Mouse (Mus musculus) neural tube, embryonic 10.5 days (tissue): ENCODE data around the gene Nedd9.

ENCODE experiments used
- DNase-seq: peaks from one replicate; pipeline ENCODE4 v3.0.0-alpha.2; 2017; ENCODE audit warnings: low spot score; ENCODE audit errors: extremely low spot score

Gene Nedd9

GRCm38 (mm10) chr13:41456292-41457029, 30.7 kb downstream of the Nedd9 start:
- no peak for DNase-seq

GRCm38 (mm10) chr13:41453227-41454193, 33.7 kb downstream of the Nedd9 start:
- no peak for DNase-seq

GRCm38 (mm10) chr13:41450821-41451220, 36.3 kb downstream of the Nedd9 start:
- no peak for DNase-seq

- no peak for DNase-seq
Observed at GRCm38 (mm10) chr13:41449211-41449610, 38.0 kb downstream of the Nedd9 start.

GRCm38 (mm10) chr13:41447209-41447608, 40.0 kb downstream of the Nedd9 start:
- DNase-seq: no peak

- no peak for DNase-seq
Observed at GRCm38 (mm10) chr13:41446591-41446990, 40.6 kb downstream of the Nedd9 start.

DNA sequence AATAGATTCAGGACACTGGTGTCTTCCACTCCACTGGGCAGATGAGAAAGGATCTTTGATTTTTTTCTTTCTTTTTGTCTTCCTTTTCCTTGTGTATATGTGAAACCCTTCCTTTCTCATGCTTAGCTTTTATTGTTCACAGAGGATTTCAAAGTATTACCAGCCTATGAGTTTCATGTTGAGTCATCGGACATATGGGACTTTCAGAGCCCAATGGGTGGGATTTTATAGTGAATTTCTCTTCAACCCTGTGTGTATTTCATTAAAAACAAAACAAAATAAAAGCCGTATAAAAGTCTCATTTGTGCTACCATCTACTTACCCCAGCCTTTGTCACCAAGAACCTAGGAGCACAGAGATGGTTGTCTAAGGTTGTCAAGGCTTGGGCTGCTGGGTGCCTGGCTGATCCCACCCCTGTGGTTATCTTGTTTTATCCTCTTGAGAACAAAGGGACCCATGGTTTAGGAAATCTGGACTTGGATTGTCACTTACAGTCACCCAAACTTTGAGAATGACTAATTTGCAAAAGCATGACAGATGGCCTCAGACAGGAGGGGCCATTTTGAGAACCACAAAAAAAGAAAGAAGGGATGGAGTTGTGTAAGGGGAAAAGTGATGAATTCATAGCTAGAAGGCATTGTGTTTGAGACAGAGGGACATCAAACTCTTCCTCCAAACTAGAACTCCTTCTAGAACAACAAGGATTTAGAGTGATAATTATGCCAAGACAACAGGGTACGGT, 41.9 kb downstream of the Nedd9 start:
- no peak for DNase-seq

DNA sequence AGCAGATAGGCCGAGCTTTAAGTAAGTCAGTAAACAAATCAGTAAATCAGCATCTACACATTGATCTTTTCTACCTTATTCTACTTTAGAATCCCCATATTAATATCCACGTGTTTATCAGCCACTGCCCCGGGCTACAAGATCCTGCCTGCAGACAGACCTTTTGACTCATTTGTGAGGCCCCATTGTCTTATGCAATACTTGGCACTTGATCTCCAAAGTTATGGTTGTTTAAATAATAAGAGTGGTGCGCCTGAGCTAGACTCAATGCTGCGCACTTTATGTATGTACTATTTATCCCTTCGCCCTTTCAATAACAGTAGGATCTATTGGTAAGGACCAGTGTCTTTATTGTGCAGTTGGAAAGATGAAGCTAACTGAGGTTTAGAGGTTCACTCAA, 42.9 kb downstream of the Nedd9 start:
- DNase-seq: no peak

DNA sequence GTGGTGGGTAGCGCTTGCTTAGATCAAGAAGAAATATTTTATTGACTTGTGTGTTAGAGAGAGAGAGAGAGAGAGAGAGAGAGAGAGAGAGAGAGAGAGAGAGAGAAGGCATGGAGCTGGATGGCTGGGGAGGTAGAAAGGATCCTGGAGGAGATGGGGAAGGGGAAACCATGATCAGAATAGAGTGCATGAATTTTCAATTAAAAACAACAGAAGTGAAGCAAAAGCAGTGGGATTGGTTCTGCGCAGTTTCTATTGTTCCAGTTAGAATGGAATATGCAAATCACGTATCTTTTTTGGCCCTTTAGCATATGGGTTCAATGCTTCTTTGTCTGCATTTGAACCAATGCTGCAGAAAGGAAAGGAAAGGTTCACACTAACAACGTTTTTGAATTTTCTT, 45.0 kb downstream of the Nedd9 start:
- DNase-seq: no peak

GRCm38 (mm10) chr13:41440205-41440604, 47.0 kb downstream of the Nedd9 start:
- no peak for DNase-seq

DNA sequence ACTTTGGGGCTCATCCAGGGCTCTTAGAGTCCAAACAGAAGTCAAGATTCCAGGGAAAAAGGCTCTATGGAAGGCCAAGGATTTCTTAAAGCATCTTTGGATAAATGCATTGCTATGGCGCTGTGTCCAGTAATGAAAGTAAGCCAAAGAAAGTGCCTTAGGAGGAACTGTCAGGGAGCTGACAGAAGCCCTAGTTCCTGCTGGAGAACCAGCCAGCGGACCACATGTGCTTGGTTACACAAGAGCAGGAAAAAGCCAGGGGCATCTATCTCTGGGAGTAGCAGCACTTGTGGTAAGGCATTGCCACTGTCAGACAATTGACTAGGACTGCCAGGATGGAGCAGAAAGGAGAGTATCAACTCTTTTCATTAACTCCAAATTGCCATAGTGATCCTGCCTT, 49.8 kb downstream of the Nedd9 start:
- no peak for DNase-seq

DNA sequence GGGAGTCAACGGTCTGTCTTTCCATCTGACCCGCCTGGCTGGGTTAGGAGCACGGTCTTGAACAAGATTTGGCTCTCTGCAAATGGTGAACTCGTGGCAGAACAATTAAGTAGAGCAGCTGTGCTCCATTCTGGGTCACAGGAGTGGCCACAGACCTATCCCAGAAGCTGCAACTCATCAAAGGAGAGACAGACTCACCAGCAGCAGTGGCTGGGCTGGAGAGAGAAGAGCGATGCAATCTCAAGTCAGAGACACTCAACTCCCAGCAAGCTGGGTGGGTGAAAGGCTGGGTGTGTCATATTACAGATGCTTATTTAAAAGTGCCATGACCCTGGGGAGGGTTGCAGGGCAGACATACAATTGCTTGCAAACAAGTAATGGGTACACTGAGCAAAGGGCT, 50.4 kb downstream of the Nedd9 start:
- DNase-seq: no peak

- no peak for DNase-seq
Observed at GRCm38 (mm10) chr13:41433201-41433600, 54.0 kb downstream of the Nedd9 start.

DNA sequence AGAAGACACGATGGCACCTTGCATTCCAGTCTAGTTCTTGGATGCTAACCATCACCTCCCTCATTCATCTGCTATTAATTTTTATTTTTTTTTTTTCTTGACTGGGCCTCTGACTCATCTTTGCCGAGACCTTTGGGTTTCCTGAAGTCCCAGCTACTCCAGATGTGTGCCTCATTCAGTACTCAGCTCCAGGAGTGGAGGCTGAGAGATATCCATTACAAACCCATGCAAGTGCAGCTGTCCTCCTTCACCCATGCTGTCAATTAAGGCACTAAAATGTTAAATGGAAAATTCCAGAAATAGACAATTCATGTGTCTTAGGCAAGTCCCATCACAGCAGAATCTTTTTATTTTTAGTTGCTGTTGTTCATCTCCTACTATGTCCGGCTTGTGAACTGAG, 55.4 kb downstream of the Nedd9 start:
- no peak for DNase-seq

DNA sequence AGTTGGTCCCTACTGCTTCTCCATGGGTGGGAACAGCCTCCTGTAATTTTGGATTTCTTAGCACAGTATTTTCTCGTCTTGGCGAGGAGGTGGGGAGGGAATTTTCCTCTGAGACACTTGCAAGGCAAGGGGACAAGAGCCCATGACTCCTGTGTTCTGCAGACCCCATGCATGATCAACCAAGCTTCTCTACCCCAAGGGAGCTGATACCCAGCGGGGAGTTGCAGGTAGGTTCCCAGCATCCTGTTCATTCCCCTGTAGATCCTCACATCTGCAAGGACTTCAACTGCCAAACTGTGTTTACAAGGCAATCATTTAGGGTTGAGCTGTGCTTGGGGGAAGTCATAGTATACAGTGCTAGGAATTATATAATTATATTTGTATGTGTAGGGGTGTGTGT, 60.1 kb downstream of the Nedd9 start:
- no peak for DNase-seq

DNA sequence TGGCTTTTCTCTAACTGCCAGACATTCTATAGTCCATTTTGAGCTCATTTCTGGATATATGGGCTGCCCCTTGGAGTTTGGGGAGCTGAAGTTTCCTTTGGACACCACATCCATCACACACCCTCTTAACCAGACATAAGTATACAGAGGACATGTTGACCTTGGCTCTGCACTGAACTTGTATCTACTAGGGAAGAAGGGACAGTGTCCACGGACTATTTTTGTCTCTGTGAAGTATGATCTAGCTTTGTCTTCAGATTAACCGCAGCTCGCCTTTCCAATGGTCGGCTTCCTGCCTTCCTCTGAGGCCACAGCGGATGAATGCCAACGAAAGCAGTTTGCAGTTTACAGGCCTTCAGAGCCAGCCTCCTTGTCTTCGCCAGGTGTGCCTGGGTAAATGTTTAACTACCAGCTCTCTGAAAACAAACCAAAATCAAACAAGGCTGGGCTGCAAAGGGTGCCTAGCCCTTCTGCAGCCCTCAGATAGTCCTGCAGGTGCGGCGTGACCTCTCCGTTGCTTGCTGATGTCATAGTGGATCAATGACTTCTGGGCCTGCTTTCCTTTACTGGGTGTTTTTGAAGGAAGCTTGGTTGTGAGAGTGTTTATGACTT, 63.6 kb downstream of the Nedd9 start:
- no peak for DNase-seq

GRCm38 (mm10) chr13:41422581-41422980, 64.6 kb downstream of the Nedd9 start:
- no peak for DNase-seq

DNA sequence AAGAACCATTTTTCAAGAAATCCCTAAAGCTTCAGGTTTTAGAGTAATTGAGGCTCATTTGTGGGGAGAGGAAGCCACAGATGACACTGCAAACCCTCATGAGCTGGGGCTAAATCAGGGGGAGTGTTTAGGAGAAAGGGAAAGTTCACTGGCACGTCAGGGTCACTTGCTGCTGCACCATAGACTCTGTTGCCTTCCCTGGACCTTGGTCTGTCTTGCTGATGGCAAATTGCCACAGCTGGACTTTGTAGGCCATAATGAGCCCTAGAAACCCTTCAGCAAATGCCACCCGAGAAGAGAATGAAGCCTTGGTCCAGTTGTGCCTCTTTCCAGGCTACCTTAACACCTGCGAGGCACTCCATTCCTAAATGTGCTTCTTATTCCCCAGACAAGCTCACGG, 66.8 kb downstream of the Nedd9 start:
- no peak for DNase-seq

GRCm38 (mm10) chr13:41418198-41418869, 68.8 kb downstream of the Nedd9 start:
- no peak for DNase-seq

DNA sequence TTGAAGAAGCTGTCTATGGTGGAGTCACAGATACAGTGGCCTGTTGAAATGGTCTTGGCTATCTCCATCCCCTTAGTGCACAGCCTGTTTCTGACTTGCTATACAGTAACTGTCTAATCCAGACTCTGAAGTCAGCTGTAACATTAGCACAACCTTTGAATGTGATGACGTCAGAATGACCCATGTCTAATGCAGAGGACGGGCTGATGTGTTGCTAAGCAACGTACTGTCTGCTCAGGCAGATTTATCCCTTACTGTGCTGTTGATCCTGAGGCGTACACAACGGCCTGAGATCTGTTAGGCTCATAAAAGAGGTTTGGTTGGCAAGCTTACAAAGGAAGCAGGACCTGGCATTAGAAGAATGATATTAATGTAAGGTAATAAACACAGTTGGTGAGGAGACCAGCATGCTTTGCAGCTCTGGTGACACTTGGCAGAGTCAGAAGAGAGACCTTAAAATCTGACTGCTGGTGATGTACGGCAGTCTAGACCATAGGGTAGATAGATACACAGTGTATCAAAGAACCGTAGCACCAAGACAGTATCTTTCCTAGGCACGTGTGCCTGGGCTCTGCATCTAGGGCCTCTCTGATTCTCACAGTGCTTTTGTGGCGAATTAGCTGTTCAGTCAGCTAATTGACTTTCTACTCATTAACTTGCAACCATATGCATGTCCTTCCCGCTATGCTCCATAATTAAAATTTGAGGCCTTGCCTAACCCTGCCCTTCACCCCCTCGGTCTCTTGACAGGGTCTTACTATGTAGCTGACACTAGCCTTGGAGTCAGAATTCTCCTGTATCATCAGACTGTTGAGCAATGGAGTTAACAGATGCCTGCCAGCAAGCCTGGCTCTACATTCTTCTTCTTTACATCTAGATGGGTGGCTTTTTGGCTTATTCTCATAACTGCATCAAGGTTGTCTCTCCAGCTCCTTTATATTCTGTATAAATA, 70.8 kb downstream of the Nedd9 start:
- DNase-seq: no peak
